Mouse (Mus musculus) heart, embryonic 15.5 days (tissue): ENCODE measurements at regions not wholly inside any gene's neighbourhood (a gene's known extent, or its start where the extent isn't known, plus 50 kb on each side); places are given as distances from the start of the nearest gene placed in this dataset.

Source experiments
- ATAC-seq: fragments of 200-750 bp; cut with Nextera tagmentation; replicated peaks from 2 replicates; pipeline ENCODE4 v1.8.0; 2017; ENCODE audit warnings: low read depth, moderate TSS enrichment; ENCODE audit not compliant: insufficient number of reproducible peaks, insufficient read depth, low FRiP score
- H3K27ac ChIP-seq: fragments of 300-500 bp; sonication (generic); 2 replicates; pipeline ENCODE4 v1.5.1; 2015; ENCODE audit warnings: mild to moderate bottlenecking, inconsistent platforms
- H3K27me3 ChIP-seq: fragments of 300-500 bp; sonication (generic); 2 replicates; pipeline ENCODE4 v1.6.1; 2015; ENCODE audit warnings: inconsistent platforms
- H3K36me3 ChIP-seq: fragments of 300-500 bp; sonication (generic); 2 replicates; pipeline ENCODE4 v1.6.1; 2015; ENCODE audit warnings: mild to moderate bottlenecking, inconsistent platforms
- H3K4me1 ChIP-seq: fragments of 300-500 bp; sonication (generic); replicated peaks from 2 replicates; pipeline ENCODE4 v1.6.1; 2015; ENCODE audit warnings: inconsistent platforms
- H3K4me2 ChIP-seq: fragments of 300-500 bp; sonication (generic); 2 replicates; pipeline ENCODE4 v1.6.1; 2015; ENCODE audit warnings: inconsistent platforms, mild to moderate bottlenecking, moderate library complexity
- H3K4me3 ChIP-seq: fragments of 300-500 bp; sonication (generic); 2 replicates; pipeline ENCODE4 v1.5.1; 2015; ENCODE audit warnings: mild to moderate bottlenecking, inconsistent platforms
- H3K9ac ChIP-seq: fragments of 300-500 bp; sonication (generic); 2 replicates; pipeline ENCODE4 v1.6.1; 2015; ENCODE audit warnings: mild to moderate bottlenecking, inconsistent platforms
- H3K9me3 ChIP-seq: fragments of 300-500 bp; sonication (generic); replicated peaks from 2 replicates; pipeline ENCODE4 v1.6.1; 2016; ENCODE audit warnings: inconsistent platforms
- WGBS: fragments of 180-500 bp; shearing (Covaris S2); methylation state at CpG from one replicate; pipeline ENCODE4 v1.1.7; 2015; ENCODE audit warnings: mixed read lengths; 5-methylcytosine and 5-hydroxymethylcytosine counted together

DNA sequence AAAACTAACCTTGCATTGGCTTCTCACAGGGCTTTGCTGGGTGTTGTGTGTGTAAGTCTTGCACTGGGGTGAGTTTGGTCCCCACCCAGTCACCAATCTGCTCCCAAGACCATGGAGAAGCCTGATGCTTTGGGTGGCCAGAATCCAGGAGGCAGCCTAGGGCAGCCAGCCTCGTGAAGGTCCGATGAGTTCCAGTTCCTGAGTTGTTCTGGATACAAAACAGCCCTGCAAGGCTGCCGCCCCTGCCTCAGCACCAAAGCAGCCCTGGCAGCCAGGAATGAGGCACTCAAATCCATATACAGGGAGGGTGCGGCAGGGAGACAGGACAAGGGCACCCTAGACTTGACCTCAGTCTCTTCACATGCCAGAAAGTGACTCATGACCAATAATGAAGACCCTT, 97.7 kb downstream of the Cryba4 start:
- Histone ChIP-seq H3K4me2 (no peak overlapping the region), H3K9ac (no peak overlapping the region), H3K4me1 (peaks cover 4% of the 10 kb centered on the region; the same call in 1 of the 2 replicates), H3K9me3 (no peaks in the 10 kb centered on the region), H3K4me3 (no peak overlapping the region), H3K27ac (no peak overlapping the region), H3K36me3 (no peaks in the 10 kb centered on the region), H3K27me3 (peaks cover 46% of the 10 kb centered on the region)
- no peak for ATAC-seq
- WGBS = 48% methylated on average over 4 of the region's 4 CpGs

- Histone ChIP-seq H3K9ac (no peak overlapping the region), H3K27me3 (peaks cover 46% of the 10 kb centered on the region), H3K9me3 (no peaks in the 10 kb centered on the region), H3K36me3 (no peaks in the 10 kb centered on the region), H3K4me2 (no peak overlapping the region), H3K4me3 (no peak overlapping the region), H3K27ac (no peak overlapping the region), H3K4me1 (peaks cover 4% of the 10 kb centered on the region; the same call in 1 of the 2 replicates)
- WGBS = 64% methylated on average over 6 of the region's 6 CpGs
- ATAC-seq = no peak
Observed at GRCm38 (mm10) chr5:112155051-112155450, 97.3 kb downstream of the Cryba4 start.

- Histone ChIP-seq H3K9ac (no peak overlapping the region), H3K36me3 (no peaks in the 10 kb centered on the region), H3K27me3 (peaks cover 46% of the 10 kb centered on the region), H3K4me2 (no peak overlapping the region), H3K4me1 (peaks cover 4% of the 10 kb centered on the region; the same call in 1 of the 2 replicates), H3K4me3 (no peak overlapping the region), H3K9me3 (no peaks in the 10 kb centered on the region), H3K27ac (no peak overlapping the region)
- ATAC-seq = no peak
- WGBS = 64% methylated on average over 1 of the region's 1 CpGs
Observed at GRCm38 (mm10) chr5:112156005-112156404, 96.3 kb downstream of the Cryba4 start.

DNA sequence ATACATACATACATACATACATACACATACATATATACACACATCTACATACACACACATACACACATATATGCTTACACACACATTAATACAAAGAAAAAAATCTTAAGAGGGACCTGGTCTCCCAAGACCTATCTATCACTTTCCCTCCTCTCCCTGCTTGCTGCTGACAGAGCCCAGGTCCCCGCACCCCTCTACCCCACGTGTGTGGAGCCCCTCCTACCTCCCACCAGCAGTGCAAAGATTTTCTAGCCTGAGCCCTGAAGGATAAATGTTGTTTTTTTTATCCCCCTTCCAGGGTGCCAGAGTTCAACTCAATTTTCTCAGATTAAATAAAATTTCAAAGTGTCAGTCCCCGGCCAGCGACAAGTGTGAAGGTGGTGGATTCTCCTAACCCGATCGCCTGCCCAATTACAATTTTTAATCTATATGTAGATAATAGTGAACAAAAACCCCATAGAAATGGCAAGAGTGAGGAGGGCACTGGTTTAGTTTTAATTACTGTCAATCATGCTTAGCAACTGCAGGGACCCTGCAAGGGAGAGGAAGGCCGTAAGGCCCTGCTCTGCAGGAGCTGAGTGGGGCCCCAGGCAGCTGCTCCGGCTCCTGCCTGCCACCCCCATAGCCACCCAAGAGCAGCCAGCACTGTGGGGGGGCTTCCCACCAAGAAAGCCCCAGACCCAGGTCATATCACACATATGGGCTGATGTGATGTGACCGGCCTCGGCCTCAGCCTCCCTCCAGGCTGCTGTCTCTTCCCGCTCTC, 85.7 kb downstream of the Cryba4 start:
- H3K27ac ChIP-seq = no peak overlapping the region
- no peaks in the 10 kb centered on the region for H3K9me3 ChIP-seq
- H3K9ac ChIP-seq = no peak overlapping the region
- H3K4me1 ChIP-seq = no peaks in the 10 kb centered on the region
- H3K27me3 ChIP-seq = peaks cover 16% of the 10 kb centered on the region
- H3K4me2 ChIP-seq = no peak overlapping the region
- ATAC-seq = no peak
- no peak overlapping the region for H3K4me3 ChIP-seq
- 65% methylated on average over 11 of the region's 11 CpGs for WGBS
- H3K36me3 ChIP-seq = no peaks in the 10 kb centered on the region

GRCm38 (mm10) chr5:112167790-112168189, 84.5 kb downstream of the Cryba4 start:
- no peak for ATAC-seq
- Histone ChIP-seq H3K4me3 (no peak overlapping the region), H3K9me3 (no peaks in the 10 kb centered on the region), H3K27ac (no peak overlapping the region), H3K27me3 (peaks cover 12% of the 10 kb centered on the region), H3K9ac (no peak overlapping the region), H3K4me1 (no peaks in the 10 kb centered on the region), H3K4me2 (no peak overlapping the region), H3K36me3 (no peaks in the 10 kb centered on the region)
- 79% methylated on average over 10 of the region's 10 CpGs for WGBS

DNA sequence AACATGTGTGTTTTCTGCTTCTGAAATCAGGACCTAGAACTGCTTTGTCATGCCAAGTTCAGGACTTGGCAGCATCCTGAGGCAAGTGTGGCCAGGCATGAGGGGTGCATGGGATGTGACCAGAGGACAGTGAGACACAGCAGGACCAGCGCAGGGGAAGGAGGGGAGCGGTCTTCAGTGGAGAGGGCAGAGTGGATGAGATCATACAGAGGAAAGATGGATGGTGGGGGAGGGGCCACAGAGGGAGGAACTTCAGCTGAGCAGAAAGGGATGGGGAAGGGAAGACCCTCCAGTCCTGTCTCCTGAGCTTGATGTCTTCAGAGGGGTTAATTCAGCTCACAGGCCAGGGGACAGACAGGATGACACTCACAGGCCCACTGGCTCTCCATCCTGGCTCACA, 81.0 kb downstream of the Cryba4 start:
- 0 out of 2 replicates have a peak, but pooled peaks cover 17% of the 10 kb centered on the region for H3K27me3 ChIP-seq
- no peaks in the 10 kb centered on the region for H3K36me3 ChIP-seq
- H3K9me3 ChIP-seq = no peaks in the 10 kb centered on the region
- H3K4me2 ChIP-seq = no peak overlapping the region
- no peak overlapping the region for H3K4me3 ChIP-seq
- no peak overlapping the region for H3K9ac ChIP-seq
- no peaks in the 10 kb centered on the region for H3K4me1 ChIP-seq
- no peak for ATAC-seq
- no peak overlapping the region for H3K27ac ChIP-seq
- WGBS = 62% methylated on average over 2 of the region's 2 CpGs

- H3K36me3 ChIP-seq = no peaks in the 10 kb centered on the region
- ATAC-seq = no peak
- 12% methylated on average over 25 of the region's 25 CpGs for WGBS
- H3K9ac ChIP-seq = no peak overlapping the region
- peak overlapping the region; percentile 56 for H3K4me2 ChIP-seq
- H3K27me3 ChIP-seq = peaks cover 48% of the 10 kb centered on the region
- 0 out of 2 replicates have a peak, but pooled peaks cover 6% of the 10 kb centered on the region for H3K4me1 ChIP-seq
- no peak overlapping the region for H3K27ac ChIP-seq
- H3K9me3 ChIP-seq = no peaks in the 10 kb centered on the region
- H3K4me3 ChIP-seq = peak overlapping the region; percentile 34
Observed at GRCm38 (mm10) chr5:112179213-112180057, 72.9 kb downstream of the Cryba4 start.

- Histone ChIP-seq H3K4me2 (no peak overlapping the region), H3K36me3 (no peaks in the 10 kb centered on the region), H3K9me3 (no peaks in the 10 kb centered on the region), H3K27ac (no peak overlapping the region), H3K27me3 (peaks cover 54% of the 10 kb centered on the region), H3K9ac (no peak overlapping the region), H3K4me3 (no peak overlapping the region), H3K4me1 (0 out of 2 replicates have a peak, but pooled peaks cover 6% of the 10 kb centered on the region)
- no peak for ATAC-seq
- 49% methylated on average over 8 of the region's 8 CpGs for WGBS
Observed at GRCm38 (mm10) chr5:112182775-112183174, 69.5 kb downstream of the Cryba4 start.

GRCm38 (mm10) chr5:112195667-112196066, 56.7 kb downstream of the Cryba4 start:
- no peak overlapping the region for H3K4me2 ChIP-seq
- H3K36me3 ChIP-seq = no peaks in the 10 kb centered on the region
- no peaks in the 10 kb centered on the region for H3K27me3 ChIP-seq
- H3K9ac ChIP-seq = no peak overlapping the region
- WGBS = 62% methylated on average over 6 of the region's 6 CpGs
- no peak overlapping the region for H3K27ac ChIP-seq
- H3K4me1 ChIP-seq = no peaks in the 10 kb centered on the region
- no peak for ATAC-seq
- H3K9me3 ChIP-seq = no peaks in the 10 kb centered on the region
- H3K4me3 ChIP-seq = no peak overlapping the region
